In the genomic region with DNA sequence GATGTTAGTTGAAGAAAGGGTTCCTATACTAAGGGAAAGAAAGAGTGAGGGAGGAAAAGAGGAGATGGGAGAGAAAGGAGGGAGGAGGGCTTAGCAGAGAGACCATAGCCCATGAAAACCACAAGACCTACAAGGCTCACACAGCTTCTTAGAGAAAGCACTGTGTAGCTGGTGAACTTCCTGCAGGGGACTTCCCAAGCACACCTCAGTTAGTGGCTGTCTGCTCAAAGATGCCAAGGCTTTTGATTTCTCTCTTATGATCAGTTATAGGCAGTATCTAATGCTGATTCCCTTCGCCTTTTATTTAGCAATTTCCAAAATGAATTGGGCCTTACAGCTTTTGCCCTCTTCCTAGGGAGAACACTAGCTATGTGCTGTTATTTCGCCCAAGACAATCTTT, we compare ENCODE assay signal across 29 mouse cellular contexts.
A peak's percentile ranks its signal among the peaks of the same experiment; 100 is the strongest.
DNase-seq lines count a peak whose midpoint lies in the region; ATAC-seq and TF ChIP-seq lines count a peak whose summit lies in the region.
"Had no signal": no experiment of that assay in that cellular context is flagged by ENCODE, and none has a peak within 500 bp of the region (broad histone marks: within the 10 kb centered on the region; RNA-seq: fewer than 3 reads in every experiment).

No protein-coding gene starts in this region.

- peak overlapping the region; percentile 1; the same call in 1 of the 2 replicates for H3K27ac ChIP-seq in spleen, adult 2 months (ENCODE audit: insufficient read depth, low read length)
- H3K27ac ChIP-seq: embryonic facial prominence, embryonic 12.5 days; forebrain, embryonic 15.5 days; hindbrain, embryonic 13.5 days; kidney, embryonic 15.5 days; layer of hippocampus, adult 2 months; limb, embryonic 13.5 days; lung, embryonic 15.5 days; midbrain, embryonic 13.5 days; stomach, postnatal 0 days had no signal

- H3K4me3 ChIP-seq in spleen, adult 2 months (ENCODE audit: extremely low read depth, insufficient read depth, insufficient read length), result no peak overlapping the region
- H3K4me3 ChIP-seq: embryonic facial prominence, embryonic 12.5 days; forebrain, embryonic 15.5 days; heart, embryonic 12.5 days; hindbrain, embryonic 13.5 days; kidney, embryonic 15.5 days; layer of hippocampus, adult 2 months; limb, embryonic 13.5 days; lung, embryonic 15.5 days; midbrain, embryonic 13.5 days had no signal

- H3K36me3 ChIP-seq in spleen, adult 2 months (ENCODE audit: control insufficient read depth, insufficient read depth, low read length), result no peaks in the 10 kb centered on the region
- H3K36me3 ChIP-seq: embryonic facial prominence, embryonic 12.5 days; forebrain, embryonic 15.5 days; heart, embryonic 12.5 days; hindbrain, embryonic 13.5 days; kidney, embryonic 15.5 days; limb, embryonic 13.5 days; lung, embryonic 15.5 days; midbrain, embryonic 13.5 days had no signal

- H3K27me3 ChIP-seq in spleen, adult 2 months (ENCODE audit: control insufficient read depth, insufficient read depth, low read length), result no peaks in the 10 kb centered on the region
- H3K27me3 ChIP-seq: embryonic facial prominence, embryonic 12.5 days; forebrain, embryonic 15.5 days; heart, embryonic 12.5 days; hindbrain, embryonic 13.5 days; kidney, embryonic 15.5 days; limb, embryonic 13.5 days; lung, embryonic 15.5 days; midbrain, embryonic 13.5 days had no signal

- no peak for TF ChIP-seq POLR2A in spleen, adult 2 months (IDR thresholded peaks at IDR 0.05; ENCODE audit: low read depth, low read length)

- 80% methylated on average over 2 of the region's 2 CpGs for WGBS in spleen, adult 2 months

- DNase-seq in spleen, adult 2 months (ENCODE audit: low read depth in 1 of 2, low spot score in 2 of 2), result no peak
- no peak for DNase-seq in spleen, postnatal 4 days (ENCODE audit: low spot score in 2 of 2)
- DNase-seq in CD8-positive naive resting alpha-beta T cell, adult 2 months (ENCODE audit: low read depth in 2 of 2, low spot score in 2 of 2), result peak; percentile 42 to 51
- DNase-seq in lung, postnatal 25 days (ENCODE audit: low spot score), result no peak
- no peak for DNase-seq in layer of hippocampus, adult 11-12 months (ENCODE audit: low spot score)
- no peak for DNase-seq in embryo, embryonic 9.5 days (ENCODE audit: extremely low spot score)
- DNase-seq: adrenal gland, postnatal 10 days; cerebellum, adult 11 months; cerebellum, adult 9-10 months; cerebellum, postnatal 36 days; gastrocnemius, postnatal 25 days; heart, adult 18-20 months; heart, postnatal 4 days; kidney, adult 18-20 months; kidney, postnatal 25 days; lung, postnatal 4 days; retina, postnatal 1 day; right cerebral cortex, postnatal 14 days had no signal

- peaks cover 15% of the 10 kb centered on the region; the same call in 1 of the 2 replicates for H3K4me1 ChIP-seq in spleen, adult 2 months (ENCODE audit: control insufficient read depth, insufficient read depth, insufficient read length)
- H3K4me1 ChIP-seq: embryonic facial prominence, embryonic 12.5 days; forebrain, embryonic 15.5 days; midbrain, embryonic 13.5 days had no signal

- no peak for TF ChIP-seq CTCF in spleen, adult 2 months (IDR thresholded peaks at IDR 0.05; ENCODE audit: extremely low read depth, insufficient read depth, insufficient read length, insufficient replicate concordance)

- ATAC-seq in inflammation-experienced regulatory T-cells, adult 6 months, result peak; percentile 78
- ATAC-seq: forebrain, embryonic 15.5 days; midbrain, embryonic 13.5 days had no signal

Comparison
In these comparisons a context has a peak if more than half of its experiments do, and no peak if none do; other contexts are left out.
1. DNase-seq: peak in CD8-positive naive resting alpha-beta T cell, adult 2 months (2 of 2); none in spleen, adult 2 months (0 of 2), spleen, postnatal 4 days (0 of 2), lung, postnatal 25 days (single experiment), layer of hippocampus, adult 11-12 months (single experiment) and embryo, embryonic 9.5 days (single experiment).